Mouse (Mus musculus) kidney, adult 2 months (tissue): Measurements from ENCODE around the gene Tom1.

Source experiments
- CTCF ChIP-seq: fragments of 200-500 bp; conservative IDR thresholded peaks from 2 replicates; pipeline ENCODE4 v1.5.1; 2011; ENCODE audit warnings: low read depth, mild to moderate bottlenecking, control low read depth, low read length, moderate library complexity, mixed read lengths; ENCODE audit not compliant: insufficient read depth, insufficient read length
- POLR2A ChIP-seq: fragments of 200-500 bp; IDR thresholded peaks from one replicate; pipeline ENCODE4 v1.6.1; 2011; ENCODE audit warnings: low read depth, low read length, control low read depth

DNA sequence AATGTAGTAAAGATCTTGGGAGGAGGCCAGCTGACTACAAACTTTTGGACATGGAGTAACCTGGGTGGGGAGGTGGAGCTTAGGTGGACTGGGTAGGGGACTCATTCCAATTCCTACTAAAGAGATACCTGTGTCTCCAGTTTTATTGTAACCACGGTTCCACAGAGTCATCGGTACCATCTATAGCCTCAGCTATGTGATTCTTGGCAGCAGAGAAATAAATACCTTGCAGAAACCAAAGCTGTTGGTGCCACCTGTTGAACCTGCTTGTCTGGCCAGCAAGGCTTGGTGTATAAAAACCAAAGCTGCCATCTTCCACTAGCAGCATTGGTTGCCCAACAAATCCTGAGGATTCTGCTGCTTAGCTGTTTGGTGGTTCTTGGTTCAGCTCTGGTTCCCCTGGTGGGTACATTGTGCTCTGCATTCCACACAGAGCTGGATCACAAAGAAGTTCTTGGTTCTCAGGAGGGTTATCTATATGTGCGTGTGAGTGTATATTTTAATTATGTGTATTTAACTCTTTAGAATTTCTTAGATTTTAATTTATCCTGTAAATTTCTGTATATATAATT, 3.0 kb upstream of the Tom1 start:
- TF ChIP-seq CTCF (no peak), POLR2A (no peak)
